Mouse (Mus musculus) testis, adult 2 months (tissue): ENCODE data around the gene Mtmr3.

Source experiments
- CTCF ChIP-seq: fragments of 200-500 bp; IDR thresholded peaks from 2 replicates; pipeline ENCODE4 v1.5.1; 2012; ENCODE audit warnings: low read depth, mild to moderate bottlenecking, inconsistent platforms, low read length, moderate library complexity; ENCODE audit not compliant: control insufficient read depth, insufficient read depth, insufficient replicate concordance
- POLR2A ChIP-seq: fragments of 200-500 bp; IDR thresholded peaks from 2 replicates; pipeline ENCODE4 v1.6.1; 2012; ENCODE audit warnings: low read depth, mild to moderate bottlenecking, inconsistent platforms, low read length, moderate library complexity; ENCODE audit not compliant: control insufficient read depth

DNA sequence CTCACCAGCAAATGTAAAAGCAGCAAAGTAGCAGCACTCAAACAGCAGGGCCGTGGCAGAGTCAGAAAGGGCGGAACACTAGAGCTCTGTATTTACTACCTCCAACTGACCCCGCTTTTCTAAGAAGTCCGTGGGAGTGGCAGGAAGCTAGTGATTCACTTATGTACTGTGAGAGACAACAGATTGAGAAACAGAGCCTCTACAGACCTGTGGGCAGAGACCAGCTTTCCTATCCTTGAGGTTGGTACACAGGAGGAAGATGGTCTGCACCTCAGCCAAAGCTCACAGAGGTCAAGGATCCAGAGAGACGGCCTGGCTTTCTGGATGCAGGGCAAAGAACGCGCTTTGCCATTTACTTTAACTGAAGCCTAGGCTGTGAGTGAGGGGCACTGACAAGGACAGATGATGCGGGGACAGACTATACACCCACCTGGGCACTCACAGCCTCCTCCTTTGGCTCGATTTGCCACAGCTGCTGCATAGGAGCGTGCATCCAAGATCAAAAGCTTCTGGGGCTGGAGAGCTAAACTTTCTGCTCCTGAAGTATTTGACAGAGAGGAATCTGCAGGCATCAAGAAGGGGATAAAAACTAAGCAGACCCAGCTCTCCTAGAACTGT, 97.1 kb downstream of the Mtmr3 start:
- TF ChIP-seq CTCF = no peak
- no peak for TF ChIP-seq POLR2A
